Mouse (Mus musculus) small intestine, adult 2 months (tissue): ENCODE measurements around the gene Myh3.
"Not testable (repeated sequence)": the region's sequence is repeated elsewhere in the genome, so short reads cannot be mapped to it uniquely, and the experiment has no call there.

Experiments used
- CTCF ChIP-seq: fragments of 200-500 bp; IDR thresholded peaks from 2 replicates; pipeline ENCODE4 v1.5.1; 2012; ENCODE audit warnings: low read depth, mild to moderate bottlenecking, control low read depth, inconsistent platforms, low read length, moderate library complexity, mixed read lengths; ENCODE audit not compliant: insufficient replicate concordance, insufficient read length; ENCODE audit errors: extremely low read depth
- POLR2A ChIP-seq: fragments of 200-500 bp; IDR thresholded peaks from 2 replicates; pipeline ENCODE4 v1.6.1; 2012; ENCODE audit warnings: low read depth, mild to moderate bottlenecking, control low read depth, inconsistent platforms, low read length, moderate library complexity

DNA sequence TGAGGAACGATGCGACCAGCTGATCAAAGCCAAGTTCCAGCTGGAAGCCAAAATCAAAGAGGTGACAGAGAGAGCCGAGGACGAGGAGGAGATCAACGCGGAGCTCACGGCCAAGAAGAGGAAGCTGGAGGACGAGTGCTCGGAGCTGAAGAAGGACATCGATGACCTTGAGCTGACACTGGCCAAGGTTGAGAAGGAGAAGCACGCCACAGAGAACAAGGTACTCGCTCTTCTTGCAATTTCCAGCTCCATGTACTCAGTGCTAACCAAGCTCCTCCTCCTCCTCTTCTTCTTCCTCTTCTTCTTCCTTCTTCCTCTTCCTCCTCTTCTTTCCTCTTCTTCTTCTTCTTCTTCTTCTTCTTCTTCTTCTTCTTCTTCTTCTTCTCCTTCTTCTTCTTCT lies 14.3 kb downstream of the Myh3 start:
- not testable (repeated sequence) for TF ChIP-seq POLR2A, CTCF
